Mouse (Mus musculus) bone marrow macrophage, adult 2 months (primary cell): ENCODE data around the gene Asic1.

ENCODE experiments used
- CTCF ChIP-seq: IDR thresholded peaks from 2 replicates; pipeline ENCODE4 v1.5.1; 2012; ENCODE audit warnings: low read depth, mild to moderate bottlenecking, low read length, moderate library complexity
- POLR2A ChIP-seq: IDR thresholded peaks from 2 replicates; pipeline ENCODE4 v1.6.1; 2012; ENCODE audit warnings: mild to moderate bottlenecking, low read depth, low read length, borderline replicate concordance

- TF ChIP-seq CTCF, result no peak
- TF ChIP-seq POLR2A, result no peak
Measured at GRCm38 (mm10) chr15:99704881-99705280, 34.7 kb downstream of the Asic1 start.
